Mouse (Mus musculus) heart, embryonic 13.5 days (tissue): ENCODE results near the gene Olfr312. TPM values are rescaled to one million over a fixed set of nuclear protein-coding genes. Genes with fewer than 3 reads are reported as not detected.

Source experiments
- ATAC-seq: fragments of 200-750 bp; cut with Nextera tagmentation; 2 replicates; pipeline ENCODE4 v1.8.0; 2017; ENCODE audit warnings: moderate TSS enrichment; ENCODE audit not compliant: insufficient number of reproducible peaks, low FRiP score, low TSS enrichment; ENCODE audit errors: extremely low read depth
- H3K27ac ChIP-seq: fragments of 300-500 bp; sonication (generic); replicated peaks from 2 replicates; pipeline ENCODE4 v1.5.1; 2015; ENCODE audit warnings: moderate library complexity, mild to moderate bottlenecking, inconsistent platforms
- H3K27me3 ChIP-seq: fragments of 300-500 bp; sonication (generic); replicated peaks from 2 replicates; pipeline ENCODE4 v1.6.1; 2015; ENCODE audit warnings: mild to moderate bottlenecking, inconsistent platforms
- H3K36me3 ChIP-seq: fragments of 300-500 bp; sonication (generic); 2 replicates; pipeline ENCODE4 v1.6.1; 2015; ENCODE audit warnings: mild to moderate bottlenecking, inconsistent platforms
- H3K4me1 ChIP-seq: fragments of 300-500 bp; sonication (generic); 2 replicates; pipeline ENCODE4 v1.6.1; 2015; ENCODE audit warnings: inconsistent platforms
- H3K4me2 ChIP-seq: fragments of 300-500 bp; sonication (generic); 2 replicates; pipeline ENCODE4 v1.6.1; 2015; ENCODE audit warnings: inconsistent platforms, mild to moderate bottlenecking, moderate library complexity
- H3K4me3 ChIP-seq: fragments of 300-500 bp; sonication (generic); 2 replicates; pipeline ENCODE4 v1.5.1; 2015; ENCODE audit warnings: moderate library complexity, mild to moderate bottlenecking, inconsistent platforms
- H3K9ac ChIP-seq: fragments of 300-500 bp; sonication (generic); 2 replicates; pipeline ENCODE4 v1.6.1; 2015; ENCODE audit warnings: inconsistent platforms, mild to moderate bottlenecking, moderate library complexity
- H3K9me3 ChIP-seq: fragments of 300-500 bp; sonication (generic); 2 replicates; pipeline ENCODE4 v1.6.1; 2016; ENCODE audit warnings: inconsistent platforms
- WGBS: fragments of 180-500 bp; shearing (Covaris S2); methylation state at CpG from one replicate; pipeline ENCODE4 v1.1.7; 2015; ENCODE audit warnings: mixed read lengths; 5-methylcytosine and 5-hydroxymethylcytosine counted together
- polyA plus RNA-seq: library from polyadenylated mRNA; unstranded; fragments of >200 nt; fragmentation: Nextera tagmentation; extraction: Ambion mirVana; gene quantifications from 2 replicates; pipeline ENCODE4 v1.2.1, GENCODE M21; 2015

Gene Olfr312
- polyA plus RNA-seq, 1 experiment from 2014 or later: 0.11 TPM

DNA sequence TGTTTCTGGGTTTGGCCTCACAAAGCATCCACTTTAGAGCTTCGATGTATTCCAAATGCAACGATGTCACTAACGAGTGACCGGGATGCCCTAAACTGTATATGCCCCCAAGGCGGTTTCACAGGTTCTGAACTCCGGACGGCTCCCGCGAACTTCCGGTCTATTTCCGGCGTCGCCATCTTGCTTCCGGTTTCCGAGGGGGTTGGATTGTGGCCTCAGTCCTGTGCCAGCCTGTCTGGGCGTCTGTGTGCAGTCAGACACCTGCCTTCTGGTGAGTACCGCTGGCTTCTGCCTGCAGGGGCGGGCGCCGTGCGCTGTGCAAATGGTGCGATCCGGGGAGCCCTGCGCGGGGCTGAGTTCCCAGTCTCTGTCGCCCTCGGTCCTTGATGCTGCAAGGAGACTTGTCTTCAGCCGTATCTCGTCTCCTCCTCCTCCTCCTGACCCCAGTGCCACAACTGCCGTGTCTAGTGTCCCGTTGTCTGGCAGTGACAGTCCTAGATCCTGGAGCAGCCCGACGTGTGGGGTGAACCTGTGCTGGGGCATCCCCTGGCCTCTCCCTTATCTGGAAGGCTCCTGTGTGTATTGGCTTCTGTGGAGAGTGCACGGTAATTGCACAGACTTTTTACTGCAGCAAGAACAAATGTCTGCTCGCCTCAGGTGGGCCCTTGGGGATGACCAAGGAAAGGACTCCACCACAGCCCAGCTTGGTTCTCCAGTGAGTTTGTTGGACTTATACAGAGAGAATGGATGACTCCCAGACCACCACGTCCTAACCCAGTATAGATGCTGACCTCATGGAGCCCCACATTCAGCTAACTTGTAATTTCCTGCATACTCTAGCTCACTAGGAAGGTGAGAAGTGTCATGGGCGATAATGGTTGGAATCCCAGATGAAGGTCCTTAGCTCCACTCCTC, 38.3 kb downstream of the Olfr312 start, which contains the start of gene 2810021J22Rik:
2810021J22Rik (plus strand) TSS at position 178 of the 915 bp plus-strand sequence.
- Histone ChIP-seq H3K4me1 (peaks cover 11% of the 10 kb centered on the region), H3K36me3 (peaks cover 33% of the 10 kb centered on the region), H3K9me3 (peaks cover 3% of the 10 kb centered on the region; the same call in 1 of the 2 replicates), H3K4me3 (peak within 1 kb of the TSS; percentile 72), H3K27me3 (no peaks in the 10 kb centered on the region), H3K27ac (peak within 1 kb of the TSS; percentile 77), H3K9ac (peak within 1 kb of the TSS; percentile 82), H3K4me2 (peak within 1 kb of the TSS; percentile 89)
- WGBS: 4% methylated on average over 37 of the region's 37 CpGs
- peak; percentile 54 for ATAC-seq

DNA sequence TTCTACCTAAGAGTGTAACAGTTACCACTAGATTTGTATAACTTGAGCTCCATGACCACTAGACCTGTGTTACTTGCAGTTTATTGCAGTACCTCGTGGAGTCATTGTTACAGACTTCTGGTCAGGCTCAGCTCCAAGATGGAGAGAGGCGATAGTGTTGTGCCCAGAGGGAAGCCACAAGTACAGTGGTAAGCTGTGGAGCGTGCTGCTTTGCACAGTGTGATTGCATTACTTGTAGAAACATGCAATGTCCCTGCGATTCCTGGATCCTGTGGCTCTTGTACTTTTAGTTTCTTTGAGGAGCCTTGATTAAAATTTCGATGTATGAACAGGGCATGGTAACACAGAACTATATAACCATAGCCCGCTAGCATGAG, 38.9 kb downstream of the Olfr312 start:
- Histone ChIP-seq H3K27me3 (no peaks in the 10 kb centered on the region), H3K27ac (no peak overlapping the region), H3K4me1 (peaks cover 11% of the 10 kb centered on the region), H3K9ac (peak overlapping the region; percentile 82; the same call in 1 of the 2 replicates), H3K4me2 (peak overlapping the region; percentile 89), H3K9me3 (peaks cover 3% of the 10 kb centered on the region; the same call in 1 of the 2 replicates), H3K4me3 (peak overlapping the region; percentile 72), H3K36me3 (peaks cover 33% of the 10 kb centered on the region)
- ATAC-seq: no peak
- 84% methylated on average over 6 of the region's 6 CpGs for WGBS

DNA sequence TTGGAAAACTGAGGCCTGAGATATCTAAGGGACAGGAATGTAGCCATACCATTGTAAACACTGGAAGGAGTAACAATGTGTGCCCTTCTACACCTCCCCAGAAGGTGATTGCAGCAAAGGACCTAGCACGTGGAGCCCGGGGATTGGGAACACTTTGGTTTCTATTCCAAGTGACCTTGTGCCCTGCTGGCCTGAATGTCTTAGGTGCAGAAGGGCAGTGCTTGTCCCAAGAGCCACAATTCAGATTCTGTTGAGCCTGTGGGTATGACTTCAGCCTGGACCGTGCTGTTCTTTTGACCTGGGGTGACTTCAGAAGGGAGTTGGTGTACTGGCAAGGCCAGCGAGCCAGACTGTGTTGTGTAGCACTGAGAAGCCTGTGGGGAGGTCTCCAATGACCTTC, 41.9 kb downstream of the Olfr312 start:
- Histone ChIP-seq H3K4me2 (no peak overlapping the region), H3K27me3 (no peaks in the 10 kb centered on the region), H3K4me1 (peaks cover 11% of the 10 kb centered on the region), H3K27ac (no peak overlapping the region), H3K9ac (no peak overlapping the region), H3K4me3 (no peak overlapping the region), H3K36me3 (peaks cover 48% of the 10 kb centered on the region), H3K9me3 (no peaks in the 10 kb centered on the region)
- no peak for ATAC-seq
- WGBS: 76% methylated on average over 4 of the region's 4 CpGs

DNA sequence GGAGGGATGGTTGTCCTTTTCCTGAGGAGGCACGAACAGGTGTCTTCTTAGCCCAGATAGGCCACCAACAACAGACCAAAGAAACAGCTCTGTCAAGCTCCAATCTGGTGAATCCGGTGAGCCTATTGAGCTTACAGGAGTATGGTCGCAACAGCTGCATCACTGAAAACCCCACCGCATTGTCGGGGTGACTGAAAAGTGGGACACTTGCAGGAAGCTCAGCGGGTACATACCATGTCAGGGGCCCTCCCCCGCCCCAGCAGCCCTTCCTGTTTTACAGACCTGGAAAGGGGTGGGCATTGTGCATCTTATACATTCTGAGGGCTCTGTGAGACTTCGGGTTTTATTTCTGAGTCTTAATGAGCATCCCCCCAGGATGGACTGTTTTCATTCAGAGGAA, 54.7 kb downstream of the Olfr312 start:
- no peak overlapping the region for H3K4me3 ChIP-seq
- 81% methylated on average over 8 of the region's 8 CpGs for WGBS
- H3K27me3 ChIP-seq: no peaks in the 10 kb centered on the region
- H3K9ac ChIP-seq: no peak overlapping the region
- no peak for ATAC-seq
- no peaks in the 10 kb centered on the region for H3K4me1 ChIP-seq
- no peaks in the 10 kb centered on the region for H3K9me3 ChIP-seq
- H3K4me2 ChIP-seq: no peak overlapping the region
- H3K27ac ChIP-seq: no peak overlapping the region
- H3K36me3 ChIP-seq: peaks cover 53% of the 10 kb centered on the region

Other genes with a start within 250 kb of the Olfr312 start
- not detected in 2 replicates for gene Olfr324, start 234.1 kb upstream of the Olfr312 start, polyA plus RNA-seq
- not detected in 2 replicates for gene 2210407C18Rik, start 213.2 kb upstream of the Olfr312 start, polyA plus RNA-seq
- gene Olfr323, start 198.7 kb upstream of the Olfr312 start, polyA plus RNA-seq: not detected in 2 replicates
- 0.68 and 0.96 TPM in 2 replicates for gene Trim58, start 188.8 kb upstream of the Olfr312 start, polyA plus RNA-seq
- gene Olfr322, start 170.5 kb upstream of the Olfr312 start, polyA plus RNA-seq: not detected in 2 replicates
- gene Olfr320, start 148.1 kb upstream of the Olfr312 start, polyA plus RNA-seq: not detected in 2 replicates
- not detected in 2 replicates for gene Olfr319, start 130.1 kb upstream of the Olfr312 start, polyA plus RNA-seq
- not detected in 2 replicates for gene Olfr318, start 105.2 kb upstream of the Olfr312 start, polyA plus RNA-seq
- gene Olfr317, start 90.0 kb upstream of the Olfr312 start, polyA plus RNA-seq: not detected in 2 replicates
- gene Olfr316, start 76.5 kb upstream of the Olfr312 start, polyA plus RNA-seq: not detected in 2 replicates
- not detected in 2 replicates for gene Olfr315, start 56.0 kb upstream of the Olfr312 start, polyA plus RNA-seq
- 0.08 TPM in 1 of 2 replicates, not detected in the other for gene Olfr314, start 46.3 kb upstream of the Olfr312 start, polyA plus RNA-seq
- gene Fam183b, start 27.3 kb upstream of the Olfr312 start, polyA plus RNA-seq: 0.47 and 0.66 TPM in 2 replicates
- 0.12 and 0.17 TPM in 2 replicates for gene Olfr313, start 14.2 kb upstream of the Olfr312 start, polyA plus RNA-seq
- gene Olfr311, start 10.0 kb downstream of the Olfr312 start, polyA plus RNA-seq: 0.17 and 0.24 TPM in 2 replicates
- 3.9 and 5.2 TPM in 2 replicates for gene Gm12258, start 17.9 kb downstream of the Olfr312 start, polyA plus RNA-seq
- gene 2810021J22Rik, start 38.0 kb downstream of the Olfr312 start, polyA plus RNA-seq: 3.3 and 4.4 TPM in 2 replicates
- gene Zfp39, start 75.0 kb downstream of the Olfr312 start, polyA plus RNA-seq: 3.3 and 3.5 TPM in 2 replicates
- 0.16 and 0.41 TPM in 2 replicates for gene Btnl10, start 88.7 kb downstream of the Olfr312 start, polyA plus RNA-seq
- gene Rnf187, start 109.7 kb downstream of the Olfr312 start, polyA plus RNA-seq: 151 and 166 TPM in 2 replicates
- gene Hist3h2ba, start 119.7 kb downstream of the Olfr312 start, polyA plus RNA-seq: 14.4 and 14.9 TPM in 2 replicates
- gene Hist3h2a, start 125.4 kb downstream of the Olfr312 start, polyA plus RNA-seq: 26.4 and 28.5 TPM in 2 replicates
- 0.43 and 0.76 TPM in 2 replicates for gene Trim17, start 125.4 kb downstream of the Olfr312 start, polyA plus RNA-seq
- gene Trim11, start 148.9 kb downstream of the Olfr312 start, polyA plus RNA-seq: 25.6 and 28.2 TPM in 2 replicates